Mouse (Mus musculus) cortical plate, adult 2 months (tissue): ENCODE data around the gene Gfi1b.

ENCODE experiments used
- CTCF ChIP-seq: fragments of 200-500 bp; IDR thresholded peaks from 2 replicates; pipeline ENCODE4 v1.5.1; 2011; ENCODE audit warnings: mild to moderate bottlenecking, control low read depth, low read length; ENCODE audit not compliant: insufficient read depth; ENCODE audit errors: extremely low read depth
- POLR2A ChIP-seq: fragments of 200-500 bp; IDR thresholded peaks from 2 replicates; pipeline ENCODE4 v1.6.1; 2011; ENCODE audit warnings: mild to moderate bottlenecking, low read length, control low read depth; ENCODE audit not compliant: insufficient read depth; ENCODE audit errors: extremely low read depth

GRCm38 (mm10) chr2:28628053-28628452 lies 6.3 kb upstream of the Gfi1b start:
- no peak for TF ChIP-seq POLR2A
- TF ChIP-seq CTCF, result peak; percentile 24; the same call in 1 of the 2 replicates
